Mouse (Mus musculus) lung, postnatal 0 days (tissue): ENCODE measurements around the gene Dkkl1. TPM values are rescaled to one million over a fixed set of nuclear protein-coding genes. Genes with fewer than 3 reads are reported as not detected.
A peak's percentile ranks its signal among the peaks of the same experiment; 100 is the strongest.

ENCODE experiments used
- ATAC-seq: fragments of 200-750 bp; cut with Nextera tagmentation; 2 replicates; pipeline ENCODE4 v1.8.0; 2017; ENCODE audit warnings: moderate library complexity
- DNase-seq: peaks from one replicate; pipeline ENCODE4 v3.0.0-alpha.2; 2016; ENCODE audit warnings: low spot score
- H3K27ac ChIP-seq: fragments of 300-500 bp; sonication (generic); 2 replicates; pipeline ENCODE4 v1.5.1; 2014; ENCODE audit warnings: antibody characterized with exemption, mild to moderate bottlenecking, low read length, mixed read lengths
- H3K27me3 ChIP-seq: fragments of 300-500 bp; sonication (generic); replicated peaks from 2 replicates; pipeline ENCODE4 v1.6.1; 2014; ENCODE audit warnings: low read length, mixed read lengths; ENCODE audit not compliant: insufficient read depth
- H3K36me3 ChIP-seq: fragments of 300-500 bp; sonication (generic); 2 replicates; pipeline ENCODE4 v1.6.1; 2014; ENCODE audit warnings: low read length, mixed read lengths; ENCODE audit not compliant: insufficient read depth
- H3K4me1 ChIP-seq: fragments of 300-500 bp; sonication (generic); 2 replicates; pipeline ENCODE4 v1.6.1; 2014; ENCODE audit warnings: antibody characterized with exemption, low read depth, low read length, mixed read lengths; ENCODE audit not compliant: insufficient read depth
- H3K4me2 ChIP-seq: fragments of 300-500 bp; sonication (generic); replicated peaks from 2 replicates; pipeline ENCODE4 v1.6.1; 2014; ENCODE audit warnings: low read depth, mild to moderate bottlenecking, low read length, moderate library complexity, mixed read lengths
- H3K4me3 ChIP-seq: fragments of 300-500 bp; sonication (generic); 2 replicates; pipeline ENCODE4 v1.5.1; 2014; ENCODE audit warnings: low read depth, low read length
- H3K9ac ChIP-seq: fragments of 300-500 bp; sonication (generic); replicated peaks from 2 replicates; pipeline ENCODE4 v1.6.1; 2014; ENCODE audit warnings: low read depth, mild to moderate bottlenecking
- H3K9me3 ChIP-seq: fragments of 300-500 bp; sonication (generic); 2 replicates; pipeline ENCODE4 v1.6.1; 2016; ENCODE audit warnings: low read length, mixed read lengths
- CTCF ChIP-seq: IDR thresholded peaks from 2 replicates; pipeline ENCODE4 v1.5.1; 2016; ENCODE audit warnings: antibody characterized with exemption, mild to moderate bottlenecking
- EP300 ChIP-seq: IDR thresholded peaks from 2 replicates; pipeline ENCODE4 v1.6.1; 2016; ENCODE audit warnings: antibody characterized with exemption, mild to moderate bottlenecking, control low read depth
- WGBS: fragments of 180-500 bp; shearing (Covaris S2); extraction: QIAGEN DNeasy Blood & Tissue Kit; methylation state at CpG from one replicate; pipeline ENCODE4 v1.1.7; 2014; 5-methylcytosine and 5-hydroxymethylcytosine counted together
- polyA plus RNA-seq: library from polyadenylated mRNA; unstranded; fragments of >200 nt; fragmentation: Nextera tagmentation; extraction: Ambion mirVana; gene quantifications from 2 replicates; pipeline ENCODE4 v1.2.1, GENCODE M21; 2015

Dkkl1 gene
- polyA plus RNA-seq, 1 experiment from 2014 or later: 1.1 TPM

- Histone ChIP-seq H3K36me3 (no peaks in the 10 kb centered on the region), H3K4me2 (peak overlapping the region; percentile 54), H3K9me3 (no peaks in the 10 kb centered on the region), H3K27ac (no peak overlapping the region), H3K4me1 (peaks cover 4% of the 10 kb centered on the region; the same call in 1 of the 2 replicates), H3K27me3 (peaks cover 67% of the 10 kb centered on the region), H3K9ac (no peak overlapping the region), H3K4me3 (peak overlapping the region; percentile 25)
- DNase-seq (peak; percentile 96), ATAC-seq (peak; percentile 97)
- TF ChIP-seq CTCF: no peak
- TF ChIP-seq EP300: no peak
- WGBS: under 1% methylated on average over 33 of the region's 34 CpGs
Observed at GRCm38 (mm10) chr7:45182199-45182601, 29.7 kb downstream of the Dkkl1 start.

- Histone ChIP-seq H3K4me2 (no peak overlapping the region), H3K27ac (no peak overlapping the region), H3K4me1 (peaks cover 4% of the 10 kb centered on the region; the same call in 1 of the 2 replicates), H3K27me3 (peaks cover 73% of the 10 kb centered on the region), H3K9ac (no peak overlapping the region), H3K4me3 (no peak overlapping the region), H3K9me3 (no peaks in the 10 kb centered on the region), H3K36me3 (no peaks in the 10 kb centered on the region)
- ATAC-seq (0 out of 2 replicates have a peak, but pooled peaks have one; percentile 13), DNase-seq (no peak)
- WGBS: 6% methylated on average over 30 of the region's 35 CpGs
- peak; percentile 39 for TF ChIP-seq CTCF
- no peak for TF ChIP-seq EP300
Observed at GRCm38 (mm10) chr7:45181540-45181939, 30.4 kb downstream of the Dkkl1 start.

- Histone ChIP-seq H3K4me3 (no peak within 1 kb of the TSS), H3K4me1 (peaks cover 4% of the 10 kb centered on the region; the same call in 1 of the 2 replicates), H3K27ac (no peak within 1 kb of the TSS), H3K36me3 (no peaks in the 10 kb centered on the region), H3K27me3 (peaks cover 78% of the 10 kb centered on the region), H3K9me3 (no peaks in the 10 kb centered on the region), H3K4me2 (0 out of 2 replicates have a peak within 1 kb of the TSS, but pooled peaks have one; percentile 54), H3K9ac (no peak within 1 kb of the TSS)
- ATAC-seq: no peak
- DNase-seq: no peak
- 23% methylated on average over 17 of the region's 20 CpGs for WGBS
- no peak for TF ChIP-seq CTCF
- TF ChIP-seq EP300: no peak
Observed at GRCm38 (mm10) chr7:45180896-45181477, 31.0 kb downstream of the Dkkl1 start, which contains the start of gene Pth2. TSS of gene Pth2 (plus strand) at chr7:45180995.

- Histone ChIP-seq H3K4me2 (no peak within 1 kb of the TSS), H3K27me3 (peaks cover 86% of the 10 kb centered on the region), H3K9me3 (no peaks in the 10 kb centered on the region), H3K4me3 (no peak within 1 kb of the TSS), H3K9ac (no peak within 1 kb of the TSS), H3K27ac (no peak within 1 kb of the TSS), H3K36me3 (no peaks in the 10 kb centered on the region), H3K4me1 (peaks cover 4% of the 10 kb centered on the region; the same call in 1 of the 2 replicates)
- ATAC-seq (no peak), DNase-seq (no peak)
- TF ChIP-seq EP300 (no peak), CTCF (no peak)
- WGBS: 17% methylated on average over 7 of the region's 7 CpGs
Observed at GRCm38 (mm10) chr7:45179469-45179868, 32.5 kb downstream of the Dkkl1 start, which contains the start of gene Gfy. TSS of gene Gfy (minus strand) at chr7:45179569.

GRCm38 (mm10) chr7:45178550-45178949, 33.4 kb downstream of the Dkkl1 start:
- Histone ChIP-seq H3K27ac (no peak overlapping the region), H3K9ac (no peak overlapping the region), H3K9me3 (no peaks in the 10 kb centered on the region), H3K4me1 (peaks cover 4% of the 10 kb centered on the region; the same call in 1 of the 2 replicates), H3K36me3 (no peaks in the 10 kb centered on the region), H3K4me3 (no peak overlapping the region), H3K4me2 (no peak overlapping the region), H3K27me3 (peaks cover 82% of the 10 kb centered on the region)
- DNase-seq: no peak
- ATAC-seq: no peak
- no peak for TF ChIP-seq EP300
- no peak for TF ChIP-seq CTCF
- 22% methylated on average over 7 of the region's 7 CpGs for WGBS

- ATAC-seq (no peak), DNase-seq (no peak)
- H3K4me2 ChIP-seq: no peak overlapping the region
- TF ChIP-seq EP300: no peak
- TF ChIP-seq CTCF: no peak
- 3% methylated on average over 27 of the region's 31 CpGs for WGBS
- no peak overlapping the region for H3K9ac ChIP-seq
- H3K36me3 ChIP-seq: no peaks in the 10 kb centered on the region
- no peaks in the 10 kb centered on the region for H3K9me3 ChIP-seq
- H3K4me3 ChIP-seq: 0 out of 2 replicates have a peak overlapping the region, but pooled peaks have one; percentile 2
- H3K27ac ChIP-seq: no peak overlapping the region
- no peaks in the 10 kb centered on the region for H3K4me1 ChIP-seq
- H3K27me3 ChIP-seq: peaks cover 63% of the 10 kb centered on the region
Observed at GRCm38 (mm10) chr7:45176356-45176755, 35.6 kb downstream of the Dkkl1 start.
